Mouse (Mus musculus) heart, embryonic 16.5 days (tissue): Measurements from ENCODE around the gene F2rl1. TPM values are rescaled to one million over a fixed set of nuclear protein-coding genes. Genes with fewer than 3 reads are reported as not detected.
A peak's percentile ranks its signal among the peaks of the same experiment; 100 is the strongest.

ENCODE experiments used
- ATAC-seq: fragments of 200-750 bp; cut with Nextera tagmentation; replicated peaks from 2 replicates; pipeline ENCODE4 v1.8.0; 2017; ENCODE audit warnings: moderate number of reproducible peaks; ENCODE audit not compliant: insufficient read depth, low FRiP score; ENCODE audit errors: extremely low read depth
- H3K27ac ChIP-seq: fragments of 300-500 bp; sonication (generic); 2 replicates; pipeline ENCODE4 v1.5.1; 2014; ENCODE audit warnings: mild to moderate bottlenecking, low read length, control low read depth, moderate library complexity
- H3K27me3 ChIP-seq: fragments of 300-500 bp; sonication (generic); 2 replicates; pipeline ENCODE4 v1.6.1; 2014; ENCODE audit warnings: low read length, mixed read lengths; ENCODE audit not compliant: control insufficient read depth, insufficient read depth
- H3K36me3 ChIP-seq: fragments of 300-500 bp; sonication (generic); 2 replicates; pipeline ENCODE4 v1.6.1; 2014; ENCODE audit not compliant: control insufficient read depth, insufficient read depth
- H3K4me1 ChIP-seq: fragments of 300-500 bp; sonication (generic); 2 replicates; pipeline ENCODE4 v1.6.1; 2014; ENCODE audit warnings: low read length, mixed read lengths; ENCODE audit not compliant: control insufficient read depth, insufficient read depth
- H3K4me2 ChIP-seq: fragments of 300-500 bp; sonication (generic); 2 replicates; pipeline ENCODE4 v1.6.1; 2014; ENCODE audit warnings: low read depth, mild to moderate bottlenecking, control low read depth, low read length
- H3K4me3 ChIP-seq: fragments of 300-500 bp; sonication (generic); 2 replicates; pipeline ENCODE4 v1.5.1; 2014; ENCODE audit warnings: mild to moderate bottlenecking, control low read depth, low read length
- H3K9ac ChIP-seq: fragments of 300-500 bp; sonication (generic); 2 replicates; pipeline ENCODE4 v1.6.1; 2014; ENCODE audit warnings: low read length, control low read depth
- H3K9me3 ChIP-seq: fragments of 300-500 bp; sonication (generic); replicated peaks from 2 replicates; pipeline ENCODE4 v1.6.1; 2016; ENCODE audit warnings: low read length; ENCODE audit not compliant: control insufficient read depth
- WGBS: fragments of 180-500 bp; shearing (Covaris S2); extraction: QIAGEN DNeasy Blood & Tissue Kit; methylation state at CpG from one replicate; pipeline ENCODE4 v1.1.7; 2014; 5-methylcytosine and 5-hydroxymethylcytosine counted together
- polyA plus RNA-seq: library from polyadenylated mRNA; unstranded; fragments of >200 nt; fragmentation: Nextera tagmentation; extraction: Ambion mirVana; gene quantifications from 2 replicates; pipeline ENCODE4 v1.2.1, GENCODE M21; 2015

The F2rl1 gene
- polyA plus RNA-seq, 1 experiment from 2014 or later = 1.5 TPM

- Histone ChIP-seq H3K4me2 (no peak overlapping the region), H3K4me3 (no peak overlapping the region), H3K36me3 (no peaks in the 10 kb centered on the region), H3K9me3 (no peaks in the 10 kb centered on the region), H3K27me3 (no peaks in the 10 kb centered on the region), H3K4me1 (no peaks in the 10 kb centered on the region), H3K27ac (no peak overlapping the region), H3K9ac (no peak overlapping the region)
- no peak for ATAC-seq
- 81% methylated on average over 11 of the region's 11 CpGs for WGBS
These were observed 29.0 kb upstream of the F2rl1 start for GRCm38 (mm10) chr13:95553885-95554492.

- 66% methylated on average over 2 of the region's 2 CpGs for WGBS
- no peak for ATAC-seq
- H3K4me2 ChIP-seq = no peak overlapping the region
These were observed 25.8 kb upstream of the F2rl1 start for GRCm38 (mm10) chr13:95550636-95551370.

GRCm38 (mm10) chr13:95549421-95549820 lies 24.4 kb upstream of the F2rl1 start:
- no peaks in the 10 kb centered on the region for H3K27me3 ChIP-seq
- H3K27ac ChIP-seq = no peak overlapping the region
- WGBS = 43% methylated on average over 3 of the region's 3 CpGs
- no peaks in the 10 kb centered on the region for H3K36me3 ChIP-seq
- H3K9me3 ChIP-seq = no peaks in the 10 kb centered on the region; the same call in 1 of the 2 replicates
- ATAC-seq = no peak
- H3K9ac ChIP-seq = no peak overlapping the region
- no peak overlapping the region for H3K4me2 ChIP-seq
- H3K4me3 ChIP-seq = no peak overlapping the region
- peaks cover 3% of the 10 kb centered on the region; the same call in 1 of the 2 replicates for H3K4me1 ChIP-seq

More at GRCm38 (mm10) chr13:95550636-95551370, 25.8 kb upstream of the F2rl1 start:
- H3K27me3 ChIP-seq = no peaks in the 10 kb centered on the region
- H3K27ac ChIP-seq = no peak overlapping the region
- no peaks in the 10 kb centered on the region for H3K36me3 ChIP-seq
- H3K4me1 ChIP-seq = peaks cover 3% of the 10 kb centered on the region; the same call in 1 of the 2 replicates
- H3K9ac ChIP-seq = no peak overlapping the region
- no peak overlapping the region for H3K4me3 ChIP-seq
- no peaks in the 10 kb centered on the region for H3K9me3 ChIP-seq

- WGBS = 15% methylated on average over 6 of the region's 6 CpGs
- Histone ChIP-seq H3K27me3 (no peaks in the 10 kb centered on the region), H3K9ac (no peak overlapping the region), H3K27ac (no peak overlapping the region), H3K36me3 (no peaks in the 10 kb centered on the region), H3K9me3 (no peaks in the 10 kb centered on the region; the same call in 1 of the 2 replicates), H3K4me2 (peak overlapping the region; percentile 58), H3K4me1 (peaks cover 3% of the 10 kb centered on the region; the same call in 1 of the 2 replicates), H3K4me3 (no peak overlapping the region; the same call in 1 of the 2 replicates)
- no peak for ATAC-seq
These were observed 23.8 kb upstream of the F2rl1 start for GRCm38 (mm10) chr13:95548856-95549255.

- no peaks in the 10 kb centered on the region for H3K36me3 ChIP-seq
- H3K4me1 ChIP-seq = peaks cover 3% of the 10 kb centered on the region; the same call in 1 of the 2 replicates
- H3K4me3 ChIP-seq = peak overlapping the region; percentile 37
- H3K4me2 ChIP-seq = peak overlapping the region; percentile 58
- no peaks in the 10 kb centered on the region for H3K27me3 ChIP-seq
- 26% methylated on average over 20 of the region's 20 CpGs for WGBS
- H3K27ac ChIP-seq = no peak overlapping the region
- no peaks in the 10 kb centered on the region; the same call in 1 of the 2 replicates for H3K9me3 ChIP-seq
- ATAC-seq = no peak
- H3K9ac ChIP-seq = no peak overlapping the region
These were observed 23.3 kb upstream of the F2rl1 start for GRCm38 (mm10) chr13:95548291-95548789.

GRCm38 (mm10) chr13:95547090-95547611 lies 22.1 kb upstream of the F2rl1 start:
- no peak for ATAC-seq
- Histone ChIP-seq H3K4me1 (peaks cover 3% of the 10 kb centered on the region; the same call in 1 of the 2 replicates), H3K9me3 (no peaks in the 10 kb centered on the region; the same call in 1 of the 2 replicates), H3K27ac (no peak overlapping the region), H3K27me3 (no peaks in the 10 kb centered on the region), H3K36me3 (no peaks in the 10 kb centered on the region), H3K9ac (no peak overlapping the region), H3K4me2 (no peak overlapping the region), H3K4me3 (no peak overlapping the region)
- WGBS = 35% methylated on average over 12 of the region's 12 CpGs

- ATAC-seq = no peak
These were observed 21.2 kb upstream of the F2rl1 start for GRCm38 (mm10) chr13:95546251-95546650.

GRCm38 (mm10) chr13:95545729-95546186 lies 20.7 kb upstream of the F2rl1 start:
- Histone ChIP-seq H3K27ac (no peak overlapping the region), H3K9ac (no peak overlapping the region), H3K27me3 (no peaks in the 10 kb centered on the region), H3K9me3 (no peaks in the 10 kb centered on the region; the same call in 1 of the 2 replicates), H3K4me2 (no peak overlapping the region), H3K4me1 (peaks cover 3% of the 10 kb centered on the region; the same call in 1 of the 2 replicates), H3K4me3 (no peak overlapping the region), H3K36me3 (no peaks in the 10 kb centered on the region)
- WGBS = 65% methylated on average over 7 of the region's 7 CpGs
- no peak for ATAC-seq

More at GRCm38 (mm10) chr13:95546251-95546650, 21.2 kb upstream of the F2rl1 start:
- 59% methylated on average over 6 of the region's 6 CpGs for WGBS
- peaks cover 3% of the 10 kb centered on the region; the same call in 1 of the 2 replicates for H3K4me1 ChIP-seq
- no peaks in the 10 kb centered on the region for H3K36me3 ChIP-seq
- no peak overlapping the region for H3K4me3 ChIP-seq
- no peaks in the 10 kb centered on the region for H3K27me3 ChIP-seq
- H3K27ac ChIP-seq = no peak overlapping the region
- no peak overlapping the region for H3K4me2 ChIP-seq
- H3K9me3 ChIP-seq = no peaks in the 10 kb centered on the region; the same call in 1 of the 2 replicates
- H3K9ac ChIP-seq = no peak overlapping the region
